Mouse (Mus musculus) neural tube, embryonic 15.5 days (tissue): Measurements from ENCODE around the gene Elob. TPM values are rescaled to one million over a fixed set of nuclear protein-coding genes. Genes with fewer than 3 reads are reported as not detected.

Source experiments
- ATAC-seq: fragments of 200-750 bp; cut with Nextera tagmentation; 2 replicates; pipeline ENCODE4 v1.8.0; 2017; ENCODE audit warnings: mild to moderate bottlenecking, moderate TSS enrichment, moderate library complexity; ENCODE audit not compliant: low FRiP score
- H3K27ac ChIP-seq: fragments of 300-500 bp; sonication (generic); replicated peaks from 2 replicates; pipeline ENCODE4 v1.5.1; 2015; ENCODE audit warnings: mild to moderate bottlenecking, inconsistent platforms
- H3K27me3 ChIP-seq: fragments of 300-500 bp; sonication (generic); replicated peaks from 2 replicates; pipeline ENCODE4 v1.6.1; 2015; ENCODE audit warnings: inconsistent platforms
- H3K36me3 ChIP-seq: fragments of 300-500 bp; sonication (generic); 2 replicates; pipeline ENCODE4 v1.6.1; 2015; ENCODE audit warnings: inconsistent platforms
- H3K4me1 ChIP-seq: fragments of 300-500 bp; sonication (generic); 2 replicates; pipeline ENCODE4 v1.6.1; 2015; ENCODE audit warnings: inconsistent platforms
- H3K4me2 ChIP-seq: fragments of 300-500 bp; sonication (generic); 2 replicates; pipeline ENCODE4 v1.6.1; 2015; ENCODE audit warnings: inconsistent platforms, mild to moderate bottlenecking, moderate library complexity
- H3K4me3 ChIP-seq: fragments of 300-500 bp; sonication (generic); replicated peaks from 2 replicates; pipeline ENCODE4 v1.5.1; 2015; ENCODE audit warnings: mild to moderate bottlenecking, inconsistent platforms
- H3K9ac ChIP-seq: fragments of 300-500 bp; sonication (generic); replicated peaks from 2 replicates; pipeline ENCODE4 v1.6.1; 2015; ENCODE audit warnings: mild to moderate bottlenecking, inconsistent platforms
- H3K9me3 ChIP-seq: fragments of 300-500 bp; sonication (generic); replicated peaks from 2 replicates; pipeline ENCODE4 v1.6.1; 2016; ENCODE audit warnings: inconsistent platforms
- WGBS: fragments of 180-500 bp; shearing (Covaris S2); methylation state at CpG from one replicate; pipeline ENCODE4 v1.1.7; 2015; ENCODE audit warnings: mixed read lengths; 5-methylcytosine and 5-hydroxymethylcytosine counted together
- polyA plus RNA-seq: library from polyadenylated mRNA; unstranded; fragments of >200 nt; fragmentation: Nextera tagmentation; extraction: Ambion mirVana; gene quantifications from 2 replicates; pipeline ENCODE4 v1.2.1, GENCODE M21; 2015

The Elob gene
- 1,232 and 1,344 TPM in 2 replicates for polyA plus RNA-seq

DNA sequence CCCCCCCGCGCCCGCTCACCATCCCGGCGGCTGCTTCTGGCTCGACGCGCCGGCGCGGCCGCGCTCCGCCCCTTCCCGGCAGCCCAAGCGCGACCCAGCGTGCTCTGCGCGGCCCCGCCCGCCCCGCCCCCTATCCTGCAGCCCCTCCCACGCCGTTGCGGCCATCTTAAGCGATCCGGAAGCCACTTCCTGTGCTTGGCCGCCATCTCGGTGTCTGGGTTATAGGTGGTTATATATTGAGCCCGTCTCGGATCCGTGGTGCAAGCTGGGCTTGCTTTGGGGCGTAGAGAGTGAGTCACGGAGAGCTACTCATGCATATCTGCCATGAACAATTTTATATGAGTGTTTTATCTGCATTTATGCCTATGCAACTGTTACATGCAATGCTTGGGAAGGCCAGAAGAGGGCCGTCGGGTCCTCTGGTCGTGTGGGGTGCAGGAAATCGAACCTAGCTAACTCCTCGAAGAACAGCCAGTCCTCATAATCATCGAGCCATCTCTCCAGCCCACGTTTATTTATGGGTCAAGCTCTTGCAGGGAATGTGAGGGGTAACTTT lies at the start of gene Elob:
TSS of gene Elob (minus strand) at position 73 of the 556 bp plus-strand sequence.
- peak within 1 kb of the TSS; percentile 96 for H3K27ac ChIP-seq
- H3K4me1 ChIP-seq = peaks cover 30% of the 10 kb centered on the region
- H3K4me2 ChIP-seq = peak within 1 kb of the TSS; percentile 82
- ATAC-seq = peak; percentile 96
- peak within 1 kb of the TSS; percentile 74 for H3K4me3 ChIP-seq
- H3K9me3 ChIP-seq = no peaks in the 10 kb centered on the region
- H3K9ac ChIP-seq = peak within 1 kb of the TSS; percentile 78
- H3K36me3 ChIP-seq = peaks cover 32% of the 10 kb centered on the region
- peaks cover 19% of the 10 kb centered on the region for H3K27me3 ChIP-seq
- under 1% methylated on average over 20 of the region's 42 CpGs for WGBS

DNA sequence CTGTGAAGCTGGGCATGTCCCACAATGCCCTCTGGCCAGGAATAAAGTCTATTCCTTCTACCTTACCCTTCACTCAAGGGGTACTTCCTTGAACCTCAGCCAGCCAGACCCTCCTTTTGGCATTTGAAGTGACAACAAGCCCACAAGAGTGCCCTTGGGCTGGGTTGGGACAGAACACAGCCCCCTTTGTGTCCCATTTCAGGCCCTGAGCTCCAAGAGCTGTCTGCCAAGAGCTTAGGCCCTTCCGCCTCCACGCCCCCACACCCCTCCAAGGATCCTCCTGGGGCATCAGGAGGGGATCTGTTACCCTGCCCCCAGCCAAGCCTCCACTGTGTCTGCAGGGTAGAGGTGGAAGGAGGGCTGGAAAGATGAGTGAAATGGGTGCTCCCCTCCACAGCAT lies 48.2 kb upstream of the Elob start:
- 92% methylated on average over 2 of the region's 2 CpGs for WGBS
- Histone ChIP-seq H3K27ac (peak overlapping the region; percentile 46), H3K27me3 (no peaks in the 10 kb centered on the region), H3K9ac (no peak overlapping the region), H3K36me3 (no peaks in the 10 kb centered on the region), H3K4me3 (no peak overlapping the region), H3K9me3 (no peaks in the 10 kb centered on the region), H3K4me1 (no peaks in the 10 kb centered on the region), H3K4me2 (no peak overlapping the region)
- ATAC-seq = peak; percentile 92

DNA sequence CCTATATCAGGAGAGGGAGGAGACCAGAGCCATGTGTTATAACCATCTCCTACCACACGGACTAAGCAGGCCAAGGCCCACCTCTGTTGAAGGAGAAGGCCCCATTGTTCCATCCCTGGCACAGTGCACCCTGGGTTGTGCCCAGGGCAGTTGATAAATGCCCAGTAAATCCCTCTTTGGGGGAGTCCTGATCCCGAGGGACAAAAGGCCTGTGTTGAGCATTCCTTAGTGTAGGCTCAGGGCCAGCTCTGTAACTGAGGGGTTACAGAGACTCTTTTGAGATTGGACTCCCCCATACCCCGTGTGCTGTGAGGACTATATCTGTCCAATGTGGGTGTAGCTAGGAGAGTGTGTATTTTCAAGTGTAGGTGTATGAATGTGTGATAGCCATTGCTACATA lies 47.8 kb upstream of the Elob start:
- H3K36me3 ChIP-seq = no peaks in the 10 kb centered on the region
- no peaks in the 10 kb centered on the region for H3K27me3 ChIP-seq
- H3K9ac ChIP-seq = no peak overlapping the region
- H3K27ac ChIP-seq = peak overlapping the region; percentile 30; the same call in 1 of the 2 replicates
- peak; percentile 90 for ATAC-seq
- H3K4me2 ChIP-seq = no peak overlapping the region
- WGBS = 47% methylated on average over 3 of the region's 3 CpGs
- no peaks in the 10 kb centered on the region for H3K4me1 ChIP-seq
- no peaks in the 10 kb centered on the region for H3K9me3 ChIP-seq
- no peak overlapping the region for H3K4me3 ChIP-seq

DNA sequence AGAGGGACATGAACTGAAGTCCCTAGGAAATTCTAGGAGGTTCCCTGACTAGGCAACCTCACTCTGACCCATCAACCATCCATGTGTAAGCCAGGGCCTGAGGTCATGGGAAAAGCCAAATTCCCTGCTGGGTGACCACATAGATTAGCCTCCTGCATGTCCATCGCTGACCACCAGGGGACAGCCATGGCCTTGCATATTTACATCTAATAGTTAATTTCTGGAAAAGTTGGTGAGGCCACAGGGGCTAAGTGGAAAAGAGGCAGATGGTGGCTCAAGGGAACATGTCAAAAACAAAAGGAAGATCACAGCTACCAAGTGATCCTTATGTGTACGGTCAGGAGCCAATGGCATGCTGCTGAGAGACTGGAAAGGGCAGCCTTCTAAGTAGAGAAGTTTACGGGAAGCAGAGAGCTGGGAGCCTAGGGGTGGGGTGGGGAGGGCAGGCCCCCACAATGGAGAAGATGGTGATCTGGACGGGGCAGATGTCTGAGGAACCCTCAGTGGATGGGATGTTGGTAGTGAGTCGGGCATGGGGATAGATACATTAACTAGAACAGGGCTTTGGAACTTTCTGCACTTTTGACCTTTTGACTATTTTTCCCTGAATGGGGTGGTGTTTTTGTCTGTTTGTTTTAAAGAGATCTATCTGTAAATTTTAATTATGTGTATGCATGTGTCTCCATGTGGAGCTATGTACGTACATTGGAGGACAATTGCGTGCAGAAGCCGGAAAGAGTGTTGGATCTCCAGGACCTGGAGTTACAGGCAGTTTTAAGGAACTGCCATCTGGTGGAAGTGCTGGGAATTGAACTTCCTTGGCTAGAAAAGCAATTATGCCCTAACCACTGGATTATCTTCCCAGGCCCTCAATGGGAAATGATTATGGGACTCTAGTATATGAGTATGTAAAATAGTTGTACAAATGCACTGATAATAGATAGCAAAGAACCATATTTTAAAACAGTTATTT lies 45.2 kb upstream of the Elob start:
- WGBS = 57% methylated on average over 8 of the region's 8 CpGs
- Histone ChIP-seq H3K27me3 (no peaks in the 10 kb centered on the region), H3K36me3 (no peaks in the 10 kb centered on the region), H3K4me1 (no peaks in the 10 kb centered on the region), H3K27ac (no peak overlapping the region), H3K4me2 (no peak overlapping the region), H3K9me3 (no peaks in the 10 kb centered on the region), H3K9ac (no peak overlapping the region), H3K4me3 (no peak overlapping the region)
- ATAC-seq = no peak

DNA sequence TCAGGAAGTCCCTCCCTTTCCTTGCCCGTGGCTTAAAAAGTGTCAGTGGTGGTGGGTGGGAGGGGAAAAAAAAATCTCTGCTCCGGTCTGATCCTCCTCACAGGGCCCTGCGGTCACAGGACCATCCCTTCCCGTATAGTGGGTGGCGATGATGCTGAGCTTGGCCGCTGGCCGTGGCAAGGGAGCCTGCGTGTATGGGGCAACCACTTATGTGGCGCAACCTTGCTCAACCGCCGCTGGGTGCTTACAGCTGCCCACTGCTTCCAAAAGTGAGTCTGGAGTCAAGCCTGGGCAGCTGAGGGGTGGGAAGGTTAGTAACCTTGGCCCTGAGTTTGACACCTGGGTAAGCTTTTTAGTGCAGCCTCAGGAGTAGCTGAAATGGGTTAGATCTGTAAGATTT lies 39.6 kb upstream of the Elob start:
- WGBS = 94% methylated on average over 11 of the region's 11 CpGs
- no peak for ATAC-seq
- H3K27me3 ChIP-seq = no peaks in the 10 kb centered on the region
- H3K9me3 ChIP-seq = no peaks in the 10 kb centered on the region
- no peak overlapping the region for H3K4me3 ChIP-seq
- H3K9ac ChIP-seq = no peak overlapping the region
- no peaks in the 10 kb centered on the region for H3K36me3 ChIP-seq
- no peak overlapping the region for H3K4me2 ChIP-seq
- H3K27ac ChIP-seq = no peak overlapping the region
- H3K4me1 ChIP-seq = no peaks in the 10 kb centered on the region

DNA sequence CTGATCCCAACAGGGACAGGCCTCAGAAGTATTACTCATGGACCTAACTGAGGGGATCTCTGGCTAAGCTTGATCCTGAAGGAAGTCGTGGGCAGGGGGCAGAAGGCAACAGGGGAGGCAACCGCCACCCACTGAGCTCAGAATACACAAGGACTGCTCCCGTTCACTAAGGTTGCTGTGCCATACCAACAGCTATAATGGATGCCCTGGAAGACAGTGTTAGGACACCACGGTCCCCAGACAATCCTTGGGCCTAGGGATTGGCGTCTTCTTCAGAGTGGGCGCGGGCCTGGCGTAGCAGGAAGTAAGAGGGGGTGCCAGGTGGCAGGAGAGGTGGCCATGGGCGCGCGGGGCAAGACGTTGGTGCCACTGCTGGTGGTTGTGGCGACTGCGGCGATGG lies 38.8 kb upstream of the Elob start, which contains the start of gene Prss21:
TSS of gene Prss21 (plus strand) at position 301 of the 400 bp plus-strand sequence.
- H3K4me2 ChIP-seq = no peak within 1 kb of the TSS
- no peaks in the 10 kb centered on the region for H3K9me3 ChIP-seq
- H3K27me3 ChIP-seq = no peaks in the 10 kb centered on the region
- no peaks in the 10 kb centered on the region for H3K4me1 ChIP-seq
- 86% methylated on average over 15 of the region's 15 CpGs for WGBS
- no peaks in the 10 kb centered on the region for H3K36me3 ChIP-seq
- H3K4me3 ChIP-seq = no peak within 1 kb of the TSS
- ATAC-seq = no peak
- no peak within 1 kb of the TSS for H3K9ac ChIP-seq
- no peak within 1 kb of the TSS for H3K27ac ChIP-seq

DNA sequence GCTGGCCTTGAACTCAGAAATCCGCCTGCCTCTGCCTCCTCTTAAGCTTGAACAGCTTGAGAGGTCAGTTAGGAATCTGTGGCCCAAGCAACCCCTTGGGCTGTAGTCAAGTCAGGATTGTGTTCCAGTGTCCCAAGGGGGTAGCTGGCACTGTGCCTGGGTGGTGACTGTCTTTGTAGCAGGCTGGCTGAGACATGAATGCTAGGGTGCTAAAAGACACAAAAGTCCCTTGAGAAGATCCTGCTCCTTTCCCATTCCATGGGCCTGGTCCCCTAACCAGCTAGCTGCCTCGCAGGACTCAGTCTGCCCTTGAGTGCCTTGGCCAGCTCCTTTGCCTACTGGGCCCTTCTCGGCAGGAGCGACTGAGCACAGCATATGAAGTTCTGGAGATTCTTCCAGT lies 34.0 kb upstream of the Elob start:
- WGBS = 83% methylated on average over 4 of the region's 4 CpGs
- no peaks in the 10 kb centered on the region for H3K9me3 ChIP-seq
- H3K27ac ChIP-seq = no peak overlapping the region
- H3K9ac ChIP-seq = no peak overlapping the region
- no peak overlapping the region for H3K4me3 ChIP-seq
- no peak overlapping the region for H3K4me2 ChIP-seq
- no peaks in the 10 kb centered on the region for H3K4me1 ChIP-seq
- H3K27me3 ChIP-seq = no peaks in the 10 kb centered on the region
- no peak for ATAC-seq
- H3K36me3 ChIP-seq = no peaks in the 10 kb centered on the region

DNA sequence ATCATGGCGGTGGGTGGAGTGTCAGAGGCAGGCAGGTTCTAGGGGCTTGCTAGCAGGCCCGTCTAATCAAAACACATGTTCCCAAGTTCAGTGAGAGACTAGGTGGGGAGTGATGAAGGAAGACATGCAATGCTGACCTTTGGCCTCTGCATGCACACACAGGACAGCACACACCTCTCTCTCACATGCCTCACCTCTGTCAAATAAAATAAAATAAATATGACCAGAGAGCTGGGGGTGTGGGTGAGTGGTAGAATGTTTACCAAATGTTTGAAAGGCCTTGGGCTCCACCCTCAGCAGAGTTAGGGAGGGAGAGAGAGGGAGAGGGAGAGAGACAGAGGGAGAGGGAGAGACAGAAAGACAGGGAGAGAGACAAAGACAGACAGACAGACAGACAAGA lies 29.0 kb upstream of the Elob start:
- H3K27ac ChIP-seq = no peak overlapping the region
- no peak for ATAC-seq
- no peaks in the 10 kb centered on the region for H3K9me3 ChIP-seq
- no peak overlapping the region for H3K4me2 ChIP-seq
- no peaks in the 10 kb centered on the region for H3K27me3 ChIP-seq
- 95% methylated on average over 2 of the region's 2 CpGs for WGBS
- no peaks in the 10 kb centered on the region for H3K4me1 ChIP-seq
- H3K4me3 ChIP-seq = no peak overlapping the region
- H3K36me3 ChIP-seq = no peaks in the 10 kb centered on the region
- no peak overlapping the region for H3K9ac ChIP-seq

DNA sequence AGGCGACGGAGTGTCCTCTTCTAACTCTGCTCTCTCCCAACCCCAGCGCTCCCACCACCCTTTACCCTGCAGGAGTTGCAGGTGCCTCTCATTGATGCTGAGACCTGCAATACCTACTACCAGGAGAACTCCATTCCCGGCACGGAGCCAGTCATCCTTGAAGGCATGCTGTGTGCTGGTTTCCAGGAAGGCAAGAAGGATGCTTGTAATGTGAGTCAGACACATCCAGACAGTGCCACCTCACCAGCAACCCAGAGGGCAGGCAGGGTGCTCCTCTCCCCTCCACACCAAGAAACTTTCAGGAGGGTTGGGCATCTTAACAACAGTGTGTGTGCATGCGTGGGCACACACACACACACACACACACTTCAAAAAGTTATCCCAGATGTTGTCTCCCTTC lies 28.3 kb upstream of the Elob start:
- Histone ChIP-seq H3K4me1 (no peaks in the 10 kb centered on the region), H3K9me3 (no peaks in the 10 kb centered on the region), H3K27me3 (no peaks in the 10 kb centered on the region), H3K9ac (no peak overlapping the region), H3K4me3 (no peak overlapping the region), H3K27ac (no peak overlapping the region), H3K36me3 (no peaks in the 10 kb centered on the region), H3K4me2 (no peak overlapping the region)
- 89% methylated on average over 6 of the region's 6 CpGs for WGBS
- ATAC-seq = no peak

DNA sequence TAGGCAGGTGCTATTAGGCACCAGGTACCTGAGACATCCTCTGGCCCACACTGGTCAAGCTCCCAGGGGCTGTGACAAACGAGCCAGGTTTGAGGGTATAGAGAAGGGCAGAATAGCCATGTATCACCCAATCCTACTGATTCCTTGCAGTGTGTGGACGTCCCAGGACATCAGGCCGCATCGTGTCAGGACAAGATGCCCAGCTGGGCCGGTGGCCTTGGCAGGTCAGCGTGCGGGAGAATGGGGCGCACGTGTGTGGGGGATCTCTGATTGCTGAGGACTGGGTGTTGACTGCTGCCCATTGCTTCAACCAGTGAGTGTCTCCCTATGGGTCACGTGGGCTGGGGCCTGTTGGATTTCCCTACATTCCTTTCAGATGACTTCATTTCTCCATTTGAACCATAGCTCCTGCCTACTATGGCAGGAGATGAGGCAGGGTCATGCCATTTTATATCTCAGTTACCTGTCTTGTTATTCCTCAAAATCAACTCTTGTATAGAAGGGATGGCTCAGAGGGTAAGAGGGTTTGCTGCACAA lies 25.4 kb upstream of the Elob start:
- H3K9me3 ChIP-seq = no peaks in the 10 kb centered on the region
- 91% methylated on average over 10 of the region's 10 CpGs for WGBS
- no peaks in the 10 kb centered on the region for H3K4me1 ChIP-seq
- H3K27me3 ChIP-seq = peaks cover under 1% of the 10 kb centered on the region; the same call in 1 of the 2 replicates
- no peaks in the 10 kb centered on the region for H3K36me3 ChIP-seq
- no peak overlapping the region for H3K9ac ChIP-seq
- no peak overlapping the region for H3K27ac ChIP-seq
- no peak overlapping the region for H3K4me2 ChIP-seq
- ATAC-seq = no peak
- no peak overlapping the region for H3K4me3 ChIP-seq

DNA sequence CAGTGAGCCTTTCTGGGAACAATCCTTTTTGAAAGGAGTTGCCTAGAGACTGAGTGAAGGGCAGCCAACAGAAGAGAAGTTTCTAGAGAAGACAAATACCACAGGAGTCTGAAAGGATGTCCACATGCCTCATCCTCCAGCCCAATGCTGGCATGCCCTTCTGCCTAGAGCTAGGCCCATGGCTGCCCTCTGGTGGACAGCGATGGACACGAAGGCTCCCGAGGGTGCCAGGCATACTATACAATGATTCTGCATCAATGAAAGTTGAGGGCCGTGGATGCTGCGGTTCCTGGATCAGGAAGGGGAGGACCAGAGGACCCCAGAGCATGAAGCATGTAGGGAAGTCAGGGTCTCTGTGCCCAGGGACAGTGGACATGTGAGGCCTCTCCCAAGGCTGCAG lies 24.4 kb upstream of the Elob start:
- 35% methylated on average over 5 of the region's 5 CpGs for WGBS
- H3K4me3 ChIP-seq = no peak overlapping the region
- no peaks in the 10 kb centered on the region for H3K9me3 ChIP-seq
- peaks cover 5% of the 10 kb centered on the region; the same call in 1 of the 2 replicates for H3K27me3 ChIP-seq
- no peak for ATAC-seq
- no peak overlapping the region for H3K27ac ChIP-seq
- H3K4me2 ChIP-seq = no peak overlapping the region
- H3K36me3 ChIP-seq = no peaks in the 10 kb centered on the region
- H3K4me1 ChIP-seq = no peaks in the 10 kb centered on the region
- H3K9ac ChIP-seq = no peak overlapping the region
